Mouse (Mus musculus) right cerebral cortex, postnatal 36 days (tissue): ENCODE data around the gene Mettl7b.
"Not testable (repeated sequence)": the region's sequence is repeated elsewhere in the genome, so short reads cannot be mapped to it uniquely, and the experiment has no call there.

Experiments used
- DNase-seq, 2 experiments: peaks; one replicate each; pipeline ENCODE4 v3.0.0; 2022; ENCODE audit warnings: low spot score in 2 of 2, mixed read lengths in 1 of 2

Gene Mettl7b

GRCm38 (mm10) chr10:128960590-128961584 is at the start of gene Mettl7b:
Gene Mettl7b (minus strand): TSS chr10:128960988.
- no peak for DNase-seq

- no peak for DNase-seq
Measured at GRCm38 (mm10) chr10:129010288-129010841, 49.6 kb upstream of the Mettl7b start, which contains the start of gene Olfr763. Gene Olfr763 (plus strand): TSS chr10:129010791.

GRCm38 (mm10) chr10:129004032-129004920 is 43.5 kb upstream of the Mettl7b start:
- DNase-seq: no peak

GRCm38 (mm10) chr10:128996523-128997040 is 35.8 kb upstream of the Mettl7b start:
- DNase-seq: no peak

- DNase-seq: no peak
Measured at GRCm38 (mm10) chr10:128995796-128996195, 35.0 kb upstream of the Mettl7b start.

- DNase-seq: no peak
Measured at GRCm38 (mm10) chr10:128990994-128991393, 30.2 kb upstream of the Mettl7b start.

- DNase-seq: not testable (repeated sequence)
Measured at GRCm38 (mm10) chr10:128990129-128990850, 29.5 kb upstream of the Mettl7b start.

GRCm38 (mm10) chr10:128989131-128989530 is 28.3 kb upstream of the Mettl7b start, which contains the start of gene Olfr9:
Gene Olfr9 (plus strand): TSS chr10:128989431.
- DNase-seq: not testable (repeated sequence)

GRCm38 (mm10) chr10:128980644-128981365 is 20.0 kb upstream of the Mettl7b start:
- no peak for DNase-seq

- peak; percentile 14 to 20 for DNase-seq
Measured at GRCm38 (mm10) chr10:128977522-128978114, 16.8 kb upstream of the Mettl7b start.

GRCm38 (mm10) chr10:128976395-128976794 is 15.6 kb upstream of the Mettl7b start:
- DNase-seq: no peak

- no peak for DNase-seq
Measured at GRCm38 (mm10) chr10:128972841-128973240, 12.1 kb upstream of the Mettl7b start.

GRCm38 (mm10) chr10:128970740-128971250 is 10.0 kb upstream of the Mettl7b start:
- no peak for DNase-seq

GRCm38 (mm10) chr10:128968341-128968749 is 7.6 kb upstream of the Mettl7b start:
- DNase-seq: no peak

GRCm38 (mm10) chr10:128965871-128966270 is 5.1 kb upstream of the Mettl7b start:
- no peak for DNase-seq

GRCm38 (mm10) chr10:128964961-128965360 is 4.2 kb upstream of the Mettl7b start:
- DNase-seq: no peak

- no peak for DNase-seq
Measured at GRCm38 (mm10) chr10:128960142-128960541, 646 bp downstream of the Mettl7b start.

- DNase-seq: no peak
Measured at GRCm38 (mm10) chr10:128958340-128958739, 2.4 kb downstream of the Mettl7b start.

- no peak for DNase-seq
Measured at GRCm38 (mm10) chr10:128950208-128950887, 10.4 kb downstream of the Mettl7b start.
